Mouse (Mus musculus): ENCODE data around the gene Sash3. TPM values are rescaled to one million over a fixed set of nuclear protein-coding genes. Genes with fewer than 3 reads are reported as not detected.

Sash3 gene
- polyA plus RNA-seq, 1 experiment from 2014 or later = 3.4 TPM

DNA sequence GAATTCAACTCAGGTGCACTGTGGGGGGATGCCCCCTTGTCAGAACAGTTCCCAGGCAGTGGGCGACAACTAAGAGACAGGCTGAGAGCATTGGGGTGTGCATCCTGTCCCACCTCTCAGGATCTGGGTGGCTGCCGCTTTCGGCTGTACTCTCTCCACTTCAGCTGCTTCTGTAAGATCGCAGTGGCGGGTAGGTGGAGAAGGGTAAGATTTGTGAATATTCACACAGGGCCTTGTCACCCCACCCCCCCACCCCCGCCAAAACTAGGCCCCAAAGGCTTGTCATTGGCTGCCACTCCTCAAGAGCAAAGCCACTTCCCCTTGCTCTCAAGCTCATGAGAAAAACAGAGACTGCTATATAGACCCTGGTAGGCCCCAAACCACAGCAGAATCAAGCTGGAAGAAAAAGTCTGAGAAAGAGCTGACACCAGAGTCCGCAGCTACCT, 1.5 kb downstream of the Sash3 start:
- H3K9ac ChIP-seq = no peak overlapping the region
- no peaks in the 10 kb centered on the region for H3K27me3 ChIP-seq (replicated peaks)
- no peaks in the 10 kb centered on the region for H3K4me1 ChIP-seq (replicated peaks)
- no peaks in the 10 kb centered on the region for H3K9me3 ChIP-seq
- H3K36me3 ChIP-seq = no peaks in the 10 kb centered on the region
- H3K27ac ChIP-seq = no peak overlapping the region
- WGBS = 82% methylated on average over 7 of the region's 7 CpGs
- H3K4me3 ChIP-seq (replicated peaks) = no peak overlapping the region
- no peak overlapping the region for H3K4me2 ChIP-seq (replicated peaks)
- no peak for ATAC-seq

DNA sequence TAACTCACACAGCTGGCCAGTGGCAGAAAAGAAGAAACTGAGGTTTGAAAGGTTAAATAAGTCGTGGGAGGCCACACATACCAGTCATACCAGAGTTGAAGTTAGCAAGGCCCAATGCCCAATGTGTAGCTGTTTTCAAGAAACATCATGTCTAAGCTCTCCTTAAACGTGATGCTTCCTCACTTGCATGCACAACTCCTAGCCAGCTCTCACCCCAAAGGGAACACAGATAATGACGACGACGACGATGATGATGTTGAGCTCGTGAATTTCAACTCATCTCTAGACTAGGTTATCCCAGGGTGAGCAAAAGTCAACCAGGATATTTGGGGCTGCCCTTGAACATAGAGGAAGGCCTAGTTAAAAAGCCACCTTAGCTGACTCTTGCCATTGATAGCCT, 5.9 kb downstream of the Sash3 start:
- 67% methylated on average over 7 of the region's 7 CpGs for WGBS

DNA sequence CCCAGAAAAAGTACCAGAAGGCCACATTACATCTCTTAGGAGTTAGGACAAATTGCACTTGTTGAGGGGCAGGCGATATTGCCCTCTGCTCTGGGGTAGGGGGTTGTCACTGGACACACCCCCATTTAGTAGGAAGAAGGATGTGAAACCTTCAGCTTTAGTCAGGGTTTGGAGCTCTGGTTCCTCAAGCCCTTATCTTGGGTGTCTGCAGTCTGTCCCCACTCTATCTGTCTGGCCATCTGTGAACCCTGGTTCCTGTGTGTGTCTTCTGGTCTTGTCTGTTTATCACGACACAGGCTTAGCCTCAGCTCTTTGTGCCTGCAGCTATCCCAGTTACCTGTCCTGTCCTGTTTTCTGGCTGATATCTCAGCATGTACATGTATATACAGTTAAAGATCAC, 7.2 kb downstream of the Sash3 start:
- no peak overlapping the region for H3K4me3 ChIP-seq (replicated peaks)
- no peak overlapping the region for H3K4me2 ChIP-seq (replicated peaks)
- H3K27ac ChIP-seq = no peak overlapping the region
- H3K9ac ChIP-seq = no peak overlapping the region
- H3K36me3 ChIP-seq = no peaks in the 10 kb centered on the region
- H3K9me3 ChIP-seq = no peaks in the 10 kb centered on the region
- no peak for ATAC-seq
- WGBS = 69% methylated on average over 2 of the region's 2 CpGs
- no peaks in the 10 kb centered on the region for H3K4me1 ChIP-seq (replicated peaks)
- no peaks in the 10 kb centered on the region for H3K27me3 ChIP-seq (replicated peaks)

More for the DNA sequence above, 5.9 kb downstream of the Sash3 start:
- no peak for ATAC-seq
- H3K27me3 ChIP-seq (replicated peaks) = no peaks in the 10 kb centered on the region
- H3K9me3 ChIP-seq = no peaks in the 10 kb centered on the region
- no peak overlapping the region for H3K4me2 ChIP-seq (replicated peaks)
- no peak overlapping the region for H3K27ac ChIP-seq
- no peaks in the 10 kb centered on the region for H3K36me3 ChIP-seq
- H3K4me3 ChIP-seq (replicated peaks) = no peak overlapping the region
- no peaks in the 10 kb centered on the region for H3K4me1 ChIP-seq (replicated peaks)
- no peak overlapping the region for H3K9ac ChIP-seq

DNA sequence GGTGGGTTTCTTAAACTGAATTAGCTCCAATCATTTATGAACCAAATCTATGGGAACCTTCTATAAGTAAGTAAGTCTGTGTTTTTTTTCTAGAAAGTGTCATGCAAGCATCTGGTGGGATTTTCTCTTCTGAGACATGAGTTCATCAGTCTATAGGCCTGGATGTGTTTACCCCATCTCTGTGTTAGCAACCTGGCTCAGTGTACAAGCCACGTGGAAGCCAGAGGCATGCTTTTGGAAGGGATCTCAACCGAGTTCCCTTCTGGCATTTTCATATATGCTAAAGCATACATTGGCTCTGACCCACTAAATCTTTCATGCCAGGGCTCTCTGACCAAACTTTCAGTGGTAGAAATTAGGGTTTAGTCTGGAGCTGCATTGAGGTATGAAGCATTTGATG, 7.7 kb downstream of the Sash3 start:
- H3K9me3 ChIP-seq = no peaks in the 10 kb centered on the region
- no peaks in the 10 kb centered on the region for H3K27me3 ChIP-seq (replicated peaks)

DNA sequence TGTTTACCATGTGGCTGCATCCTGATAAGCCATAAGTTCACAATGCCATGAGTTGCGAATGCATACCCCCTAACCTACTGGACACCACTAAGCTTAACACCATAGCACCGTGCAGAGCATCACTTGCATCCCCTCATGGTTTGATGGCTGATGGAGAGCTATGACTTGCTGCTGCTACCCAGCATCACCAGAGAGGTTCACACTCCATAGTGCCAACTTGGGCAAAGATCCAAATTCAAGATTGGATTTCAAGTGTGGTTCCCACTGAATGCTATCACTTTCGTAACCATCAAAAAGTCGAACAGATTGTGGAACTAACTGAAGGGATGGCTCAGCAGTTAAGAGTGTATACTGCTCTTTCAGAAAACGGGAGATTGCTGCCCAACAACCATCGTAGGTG, 9.3 kb downstream of the Sash3 start:
- H3K27me3 ChIP-seq (replicated peaks) = no peaks in the 10 kb centered on the region
- 88% methylated on average over 6 of the region's 6 CpGs for WGBS
- H3K4me3 ChIP-seq (replicated peaks) = no peak overlapping the region
- H3K9ac ChIP-seq = no peak overlapping the region
- no peak overlapping the region for H3K4me2 ChIP-seq (replicated peaks)
- H3K4me1 ChIP-seq (replicated peaks) = no peaks in the 10 kb centered on the region
- no peak overlapping the region for H3K27ac ChIP-seq
- H3K36me3 ChIP-seq = no peaks in the 10 kb centered on the region
- ATAC-seq = no peak
- no peaks in the 10 kb centered on the region for H3K9me3 ChIP-seq

More for the DNA sequence above, 7.7 kb downstream of the Sash3 start:
- WGBS = 76% methylated on average over 2 of the region's 2 CpGs
- no peaks in the 10 kb centered on the region for H3K4me1 ChIP-seq (replicated peaks)
- H3K4me3 ChIP-seq (replicated peaks) = no peak overlapping the region
- H3K27ac ChIP-seq = no peak overlapping the region
- no peak overlapping the region for H3K9ac ChIP-seq
- no peak for ATAC-seq
- H3K4me2 ChIP-seq (replicated peaks) = no peak overlapping the region
- no peaks in the 10 kb centered on the region for H3K36me3 ChIP-seq

DNA sequence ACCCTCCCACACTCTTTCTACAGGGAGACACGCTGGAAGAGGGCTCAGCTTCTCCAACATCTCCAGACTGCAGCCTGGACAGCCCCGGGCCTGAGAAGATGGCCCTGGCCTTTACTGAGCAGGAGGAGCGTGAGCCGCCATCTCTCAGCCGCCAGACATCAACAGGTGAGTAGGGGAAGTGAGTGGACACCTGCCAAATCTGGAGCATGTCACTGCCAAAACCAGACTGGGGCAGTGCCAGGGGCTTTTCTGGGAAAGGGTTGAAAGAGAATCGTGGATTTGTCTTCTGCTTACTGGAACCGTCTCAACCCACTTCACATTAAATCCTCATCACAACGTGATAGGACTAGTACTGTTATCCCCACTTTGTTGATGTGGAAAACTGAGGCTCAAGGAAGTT, 11.2 kb downstream of the Sash3 start:
- H3K4me2 ChIP-seq (replicated peaks) = no peak overlapping the region
- H3K4me1 ChIP-seq (replicated peaks) = no peaks in the 10 kb centered on the region
- no peaks in the 10 kb centered on the region for H3K27me3 ChIP-seq (replicated peaks)
- 85% methylated on average over 8 of the region's 8 CpGs for WGBS
- H3K27ac ChIP-seq = no peak overlapping the region
- no peaks in the 10 kb centered on the region for H3K9me3 ChIP-seq
- H3K4me3 ChIP-seq (replicated peaks) = no peak overlapping the region
- H3K36me3 ChIP-seq = no peaks in the 10 kb centered on the region
- H3K9ac ChIP-seq = no peak overlapping the region
- no peak for ATAC-seq

DNA sequence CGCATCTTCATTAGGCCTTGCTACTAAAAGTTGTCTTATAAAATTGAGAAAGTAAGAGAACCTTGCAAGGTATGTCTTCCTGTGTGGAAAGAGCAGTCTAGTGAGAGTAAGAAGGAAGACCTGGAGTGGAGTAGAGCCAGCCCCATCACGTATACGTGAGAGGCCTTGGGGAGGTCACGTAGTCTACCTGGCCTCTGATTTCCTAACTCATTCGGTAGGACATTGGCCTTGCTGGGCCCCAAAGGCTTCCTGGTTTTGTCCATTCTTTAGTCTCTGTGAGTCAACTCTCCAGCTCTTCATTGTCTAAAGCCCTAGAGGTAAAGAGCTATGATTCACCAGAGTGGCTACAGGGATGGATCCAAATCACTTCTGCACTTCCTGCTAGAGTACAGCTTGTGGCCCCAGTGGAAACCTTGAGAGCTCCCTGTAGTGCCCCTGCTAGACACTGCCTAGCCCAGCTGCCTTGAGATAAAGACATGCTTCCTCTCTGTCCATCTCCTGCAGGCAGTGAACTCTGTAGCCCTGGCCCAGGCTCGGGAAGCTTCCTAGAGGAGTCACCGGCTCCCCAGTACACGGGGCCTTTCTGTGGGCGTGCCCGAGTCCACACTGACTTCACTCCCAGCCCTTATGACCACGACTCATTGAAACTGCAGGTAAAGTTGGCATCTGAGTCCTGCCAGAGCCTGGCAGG, 12.1 kb downstream of the Sash3 start:
- no peaks in the 10 kb centered on the region for H3K4me1 ChIP-seq (replicated peaks)
- H3K9me3 ChIP-seq = no peaks in the 10 kb centered on the region
- 79% methylated on average over 11 of the region's 11 CpGs for WGBS
- H3K36me3 ChIP-seq = no peaks in the 10 kb centered on the region
- H3K4me2 ChIP-seq (replicated peaks) = no peak overlapping the region
- no peaks in the 10 kb centered on the region for H3K27me3 ChIP-seq (replicated peaks)
- ATAC-seq = peak; percentile 72
- H3K4me3 ChIP-seq (replicated peaks) = no peak overlapping the region
- no peak overlapping the region for H3K9ac ChIP-seq
- H3K27ac ChIP-seq = no peak overlapping the region

DNA sequence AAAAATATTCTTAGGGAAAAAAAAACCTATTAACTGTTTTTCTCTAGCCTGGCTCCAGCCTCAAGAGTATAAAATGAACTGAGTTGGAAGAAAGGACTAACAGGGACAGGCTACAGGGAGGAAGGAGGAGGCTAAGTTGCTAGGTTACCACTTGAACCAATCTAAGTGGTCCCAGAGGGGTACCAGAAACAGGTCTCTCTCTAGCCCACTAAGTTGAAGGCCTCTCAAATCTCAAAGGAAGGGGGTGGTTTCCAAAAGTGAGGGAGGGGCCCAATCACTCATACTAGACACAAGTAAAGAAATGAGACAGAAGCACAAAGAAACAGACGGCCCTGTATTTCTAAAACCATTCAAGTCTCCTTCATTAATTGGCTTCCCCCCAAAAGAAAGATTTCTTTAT, 23.7 kb downstream of the Sash3 start:
- Histone ChIP-seq H3K27ac (no peak overlapping the region), H3K9ac (no peak overlapping the region), H3K9me3 (no peaks in the 10 kb centered on the region), H3K4me3 (replicated peaks) (no peak overlapping the region), H3K4me1 (replicated peaks) (no peaks in the 10 kb centered on the region), H3K4me2 (replicated peaks) (no peak overlapping the region), H3K36me3 (no peaks in the 10 kb centered on the region), H3K27me3 (replicated peaks) (no peaks in the 10 kb centered on the region)
- 67% methylated on average over 1 of the region's 1 CpGs for WGBS
- no peak for ATAC-seq

DNA sequence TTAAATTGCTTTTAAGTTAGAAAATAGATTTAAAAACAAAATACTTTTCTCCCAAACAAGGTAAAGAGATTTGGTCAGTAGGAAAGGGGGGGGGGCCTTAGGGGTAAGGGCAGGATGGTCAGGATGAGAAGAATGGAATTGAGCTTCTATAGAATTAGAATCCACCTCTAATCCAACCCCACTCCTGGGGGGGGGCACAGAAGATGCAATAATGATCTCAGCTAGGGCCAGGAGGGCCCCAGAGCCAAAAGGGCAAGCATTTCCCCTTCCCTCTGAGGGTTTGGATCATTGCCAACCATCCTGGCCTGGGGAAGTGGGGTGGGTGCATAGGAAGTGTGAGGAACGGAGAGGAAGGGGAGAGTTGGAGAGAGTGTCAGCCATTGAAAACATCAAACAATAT, 24.1 kb downstream of the Sash3 start:
- H3K9ac ChIP-seq = no peak overlapping the region
- no peak overlapping the region for H3K4me2 ChIP-seq (replicated peaks)
- no peak for ATAC-seq
- no peak overlapping the region for H3K4me3 ChIP-seq (replicated peaks)
- no peaks in the 10 kb centered on the region for H3K4me1 ChIP-seq (replicated peaks)
- H3K27me3 ChIP-seq (replicated peaks) = no peaks in the 10 kb centered on the region
- H3K27ac ChIP-seq = no peak overlapping the region
- no peaks in the 10 kb centered on the region for H3K9me3 ChIP-seq
- no peaks in the 10 kb centered on the region for H3K36me3 ChIP-seq
- 60% methylated on average over 1 of the region's 1 CpGs for WGBS

DNA sequence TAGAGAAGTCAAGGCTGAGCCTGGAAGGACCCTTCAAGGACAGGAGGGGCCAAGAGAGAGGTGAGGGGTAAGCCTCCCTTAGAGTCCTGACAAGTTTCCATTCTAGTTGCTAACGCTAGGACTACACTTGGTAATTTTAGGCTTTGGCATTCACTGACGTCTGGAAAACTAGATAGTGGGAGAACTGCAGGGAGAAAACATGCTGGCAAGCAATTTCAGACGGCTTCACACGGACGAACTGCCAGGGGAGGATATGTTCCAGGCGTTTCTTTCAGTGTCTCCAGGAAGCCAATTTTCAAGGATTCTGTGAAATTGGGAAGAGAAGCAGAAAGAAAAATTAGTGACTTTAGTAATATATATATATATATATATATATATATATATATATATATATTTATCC, 35.6 kb downstream of the Sash3 start:
- 79% methylated on average over 6 of the region's 6 CpGs for WGBS
- H3K27ac ChIP-seq = no peak overlapping the region
- no peaks in the 10 kb centered on the region for H3K4me1 ChIP-seq (replicated peaks)

DNA sequence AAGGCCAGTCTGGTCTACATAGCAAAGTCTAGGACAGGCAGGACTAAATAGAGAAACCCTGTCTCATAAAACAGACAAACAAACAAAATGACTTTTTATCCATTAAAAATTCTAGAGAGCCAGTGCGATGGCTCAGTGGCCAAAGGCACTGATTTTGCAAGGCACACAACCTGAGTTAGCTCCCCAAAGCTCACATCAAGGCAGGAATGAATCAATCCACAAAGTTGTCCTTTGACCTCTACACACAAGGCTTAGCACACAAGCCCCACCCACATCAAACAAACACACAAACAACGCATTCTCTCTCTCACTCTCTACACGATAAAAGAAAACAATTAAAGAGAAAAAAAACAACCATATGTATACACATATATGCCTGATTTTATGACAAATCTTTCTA, 38.5 kb downstream of the Sash3 start:
- Histone ChIP-seq H3K9me3 (no peaks in the 10 kb centered on the region), H3K27me3 (replicated peaks) (no peaks in the 10 kb centered on the region), H3K4me2 (replicated peaks) (no peak overlapping the region), H3K4me3 (replicated peaks) (no peak overlapping the region), H3K9ac (no peak overlapping the region), H3K27ac (no peak overlapping the region), H3K4me1 (replicated peaks) (no peaks in the 10 kb centered on the region), H3K36me3 (no peaks in the 10 kb centered on the region)
- no peak for ATAC-seq
- WGBS = 76% methylated on average over 3 of the region's 3 CpGs

More for the DNA sequence above, 35.6 kb downstream of the Sash3 start:
- no peak for ATAC-seq
- Histone ChIP-seq H3K27me3 (replicated peaks) (no peaks in the 10 kb centered on the region), H3K4me3 (replicated peaks) (no peak overlapping the region), H3K4me2 (replicated peaks) (no peak overlapping the region), H3K9ac (no peak overlapping the region), H3K36me3 (no peaks in the 10 kb centered on the region; the same call in 1 of the 2 replicates), H3K9me3 (no peaks in the 10 kb centered on the region)

DNA sequence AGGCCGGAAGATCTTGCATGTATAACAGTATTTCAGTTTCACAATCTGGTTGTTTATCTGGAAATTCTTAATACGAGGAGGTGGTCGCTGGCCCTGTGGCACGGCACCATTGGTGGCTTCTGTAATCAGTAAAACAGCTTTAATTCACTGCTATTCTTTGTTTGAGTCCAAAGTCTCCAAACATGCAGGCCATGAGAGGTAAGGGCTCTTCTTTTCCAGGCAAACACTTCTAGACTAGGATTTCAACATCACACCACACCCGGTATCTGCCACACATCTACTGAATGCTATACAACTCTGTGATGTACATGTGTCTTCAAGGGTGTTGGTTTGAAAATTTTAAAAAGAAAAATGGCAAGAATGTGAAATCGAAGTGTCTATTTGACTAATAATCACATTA, 45.0 kb downstream of the Sash3 start:
- no peak for ATAC-seq
- H3K4me2 ChIP-seq (replicated peaks) = no peak overlapping the region
- WGBS = 72% methylated on average over 6 of the region's 6 CpGs

More for the DNA sequence above, 45.0 kb downstream of the Sash3 start:
- Histone ChIP-seq H3K9me3 (no peaks in the 10 kb centered on the region), H3K9ac (no peak overlapping the region), H3K4me1 (replicated peaks) (no peaks in the 10 kb centered on the region), H3K4me3 (replicated peaks) (no peak overlapping the region), H3K36me3 (no peaks in the 10 kb centered on the region), H3K27ac (no peak overlapping the region), H3K27me3 (replicated peaks) (no peaks in the 10 kb centered on the region)
